Mouse (Mus musculus) kidney, postnatal 25 days (tissue): ENCODE data around the gene Spa17.

Source experiments
- DNase-seq, 2 experiments: peaks; one replicate each; pipeline ENCODE4 v3.0.0; 2021; ENCODE audit warnings: mixed read lengths in 2 of 2

Spa17 gene

GRCm38 (mm10) chr9:37556366-37556765, 57.2 kb downstream of the Spa17 start:
- no peak for DNase-seq

- no peak for DNase-seq
Observed at GRCm38 (mm10) chr9:37554838-37555748, 58.4 kb downstream of the Spa17 start, which contains the start of gene Siae. Gene Siae, plus strand, starts transcription at chr9:37555698.

GRCm38 (mm10) chr9:37554279-37554678, 59.2 kb downstream of the Spa17 start:
- DNase-seq: no peak
